Mouse (Mus musculus): ENCODE measurements around the gene Six3. TPM values are rescaled to one million over a fixed set of nuclear protein-coding genes. Genes with fewer than 3 reads are reported as not detected.
A peak's percentile ranks its signal among the peaks of the same experiment; 100 is the strongest.

The Six3 gene
- polyA plus RNA-seq, 1 experiment from 2014 or later, result not detected

DNA sequence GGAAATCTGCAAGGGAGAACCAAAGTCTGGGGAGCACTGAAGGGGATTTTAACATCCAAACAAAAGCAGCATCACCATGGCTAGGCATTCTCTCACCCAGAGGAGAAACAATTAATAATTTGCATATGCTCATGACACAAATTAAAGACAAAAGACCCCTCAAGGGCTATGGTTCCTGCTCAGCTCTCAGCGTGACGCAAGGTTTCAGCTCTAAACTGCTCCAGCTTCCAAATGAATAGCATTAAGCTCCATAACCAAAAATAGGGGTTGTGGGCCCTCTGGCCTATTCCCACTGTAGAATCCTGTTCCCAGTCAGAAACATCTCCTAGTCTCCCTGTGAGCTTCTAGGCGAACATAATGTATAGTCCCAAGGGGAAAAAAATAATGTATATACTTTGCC, 6.9 kb upstream of the Six3 start:
- H3K9me3 ChIP-seq (replicated peaks), result no peaks in the 10 kb centered on the region
- H3K36me3 ChIP-seq, result no peaks in the 10 kb centered on the region
- peak; percentile 35 for DNase-seq (ENCODE audit: low spot score)
- peaks cover 99% of the 10 kb centered on the region for H3K27me3 ChIP-seq (ENCODE audit: low read depth, poor library complexity, severe bottlenecking)
- no peak overlapping the region for H3K27ac ChIP-seq
- peaks cover 13% of the 10 kb centered on the region for H3K4me1 ChIP-seq
- WGBS, result 4% methylated on average over 3 of the region's 3 CpGs
- no peak overlapping the region for H3K4me3 ChIP-seq

DNA sequence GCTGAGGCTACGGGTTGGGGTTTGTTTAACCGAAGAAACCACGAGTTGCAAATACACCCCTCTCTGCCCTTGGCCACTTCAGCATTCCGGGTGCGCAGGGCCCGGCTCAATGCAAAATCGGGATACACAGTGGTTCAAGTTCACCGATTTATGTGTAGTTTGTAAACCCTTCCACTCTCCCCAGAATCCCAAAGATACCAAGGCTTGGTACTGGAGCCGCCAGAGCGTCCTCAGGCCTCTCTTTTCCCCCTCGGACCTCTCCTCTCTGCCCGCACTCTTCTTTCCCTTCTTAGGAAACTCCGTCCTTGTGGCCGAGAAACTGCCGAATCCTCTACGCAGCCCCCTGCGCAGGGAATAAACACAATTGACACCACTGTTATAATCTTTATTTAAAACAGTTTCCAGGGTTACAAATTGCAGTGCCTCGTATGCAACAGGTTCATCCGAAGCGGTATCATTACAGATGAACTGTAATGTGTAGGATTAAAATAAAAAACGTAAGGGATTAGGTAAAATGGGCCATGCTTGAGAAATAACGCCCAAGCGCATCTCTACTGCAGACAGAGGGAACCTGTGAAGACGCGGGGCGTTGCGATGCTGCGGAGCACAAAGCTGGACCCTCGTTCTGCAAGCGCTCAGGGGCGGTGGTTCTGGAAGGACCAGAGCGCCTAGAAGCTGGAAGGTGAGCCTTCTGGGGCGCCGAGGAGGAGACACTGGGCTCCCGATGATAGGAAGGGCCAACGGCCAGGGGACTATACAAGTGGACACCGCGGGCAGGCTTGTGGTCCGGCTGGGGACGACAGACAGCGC, 5.6 kb upstream of the Six3 start:
- Histone ChIP-seq H3K27ac (no peak overlapping the region), H3K4me1 (peaks cover 13% of the 10 kb centered on the region), H3K36me3 (no peaks in the 10 kb centered on the region), H3K9me3 (replicated peaks) (no peaks in the 10 kb centered on the region), H3K4me3 (no peak overlapping the region), H3K27me3 (ENCODE audit: low read depth, poor library complexity, severe bottlenecking) (peaks cover 99% of the 10 kb centered on the region)
- DNase-seq (ENCODE audit: low spot score), result peak; percentile 67
- WGBS, result 1% methylated on average over 41 of the region's 41 CpGs

DNA sequence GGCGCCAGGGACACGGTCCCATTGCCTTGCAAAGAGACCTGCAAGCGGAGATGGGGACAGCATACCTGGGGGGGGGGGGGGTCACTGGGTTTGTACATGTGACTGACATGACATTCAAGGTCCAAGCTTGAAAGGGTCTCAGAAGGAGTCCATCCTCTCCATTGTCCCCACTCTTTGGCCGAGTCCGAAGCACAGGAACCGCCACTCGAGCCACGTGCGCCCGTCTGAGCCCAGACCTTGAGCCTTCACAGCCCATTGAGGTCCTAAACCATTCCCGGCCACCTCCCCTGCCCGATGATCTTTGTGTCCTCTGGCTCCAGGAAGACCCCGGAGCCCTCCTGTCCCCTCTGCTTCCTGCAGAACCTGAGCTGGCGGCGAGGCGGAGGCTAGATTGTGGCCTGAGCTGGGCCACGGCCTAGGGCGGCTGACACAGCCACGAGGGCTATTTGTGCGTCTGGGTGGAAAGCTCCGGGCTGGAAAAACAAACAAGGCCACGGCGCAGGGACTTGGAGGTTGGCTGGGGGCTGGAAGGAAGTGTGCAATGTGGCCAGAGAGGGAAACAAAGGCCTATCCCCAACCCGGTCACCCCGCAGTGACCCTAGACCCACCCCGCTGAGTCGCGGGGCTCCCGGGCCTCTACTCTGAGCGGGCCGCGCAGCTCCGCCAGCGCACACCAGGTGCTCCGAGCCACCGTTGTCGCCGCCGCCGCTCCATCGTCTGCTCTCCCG, 4.9 kb upstream of the Six3 start:
- Histone ChIP-seq H3K4me1 (peaks cover 17% of the 10 kb centered on the region), H3K27ac (no peak overlapping the region), H3K27me3 (ENCODE audit: low read depth, poor library complexity, severe bottlenecking) (peaks cover 99% of the 10 kb centered on the region), H3K36me3 (no peaks in the 10 kb centered on the region), H3K4me3 (peak overlapping the region; percentile 25; the same call in 1 of the 2 replicates), H3K9me3 (replicated peaks) (no peaks in the 10 kb centered on the region)
- under 1% methylated on average over 42 of the region's 42 CpGs for WGBS
- DNase-seq (ENCODE audit: low spot score), result peak; percentile 71

DNA sequence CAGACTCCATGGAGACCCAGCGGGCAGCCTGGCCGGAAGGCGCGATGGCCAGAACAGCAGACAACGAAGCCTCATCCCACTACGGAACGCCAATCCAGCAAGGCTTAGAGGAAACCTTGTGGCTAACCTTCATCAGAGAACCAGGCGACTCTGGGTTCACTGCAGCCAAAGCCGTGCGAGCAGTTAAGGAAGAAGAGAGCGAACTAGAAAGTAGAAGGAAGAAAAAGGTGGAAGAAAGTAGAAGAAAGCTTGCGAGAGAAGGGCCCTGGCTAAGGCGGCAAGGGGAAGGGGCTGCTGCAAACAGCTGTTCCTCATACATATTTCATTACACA, 4.3 kb upstream of the Six3 start:
- Histone ChIP-seq H3K27ac (no peak overlapping the region), H3K4me3 (peak overlapping the region; percentile 25; the same call in 1 of the 2 replicates)

DNA sequence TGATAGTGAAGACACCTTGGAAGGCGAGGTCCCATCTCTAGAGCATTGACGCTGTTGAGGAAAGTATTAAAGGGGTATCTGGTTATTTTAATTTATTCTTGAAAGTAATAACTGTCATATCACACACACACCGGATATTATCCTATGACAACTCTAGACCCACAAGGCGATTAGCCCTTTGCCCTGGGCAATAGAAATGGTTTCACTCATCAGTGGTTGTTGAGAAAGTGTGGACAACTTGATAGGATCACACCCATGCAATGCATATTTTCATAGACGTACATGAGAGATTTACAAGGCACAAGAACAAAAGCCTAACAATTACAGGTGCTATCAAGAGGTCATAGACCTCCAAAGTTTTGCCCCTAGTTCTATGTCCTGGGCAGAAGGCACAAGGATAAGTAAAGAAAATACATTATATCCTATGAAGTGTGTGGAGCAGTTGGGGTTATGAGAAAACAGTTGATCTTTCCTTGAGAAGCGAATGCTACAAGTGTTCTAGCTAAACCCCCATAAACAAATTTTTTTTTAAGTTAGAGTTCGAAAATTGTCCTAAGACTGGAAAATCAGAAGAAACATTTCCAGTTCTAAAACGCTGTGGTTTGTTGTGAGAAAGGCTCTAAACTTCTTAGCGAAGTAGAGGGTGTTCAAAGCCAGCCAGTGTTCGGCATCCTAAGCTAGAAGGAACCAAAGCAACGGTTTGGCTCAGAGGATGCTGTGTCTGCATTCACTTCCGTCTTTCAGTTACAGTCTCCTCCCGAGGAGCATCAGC, 3.6 kb upstream of the Six3 start:
- Histone ChIP-seq H3K4me3 (no peak overlapping the region), H3K4me1 (peaks cover 26% of the 10 kb centered on the region), H3K27me3 (ENCODE audit: low read depth, poor library complexity, severe bottlenecking) (peaks cover 100% of the 10 kb centered on the region), H3K27ac (no peak overlapping the region), H3K9me3 (replicated peaks) (no peaks in the 10 kb centered on the region), H3K36me3 (no peaks in the 10 kb centered on the region)
- peak; percentile 32 for DNase-seq (ENCODE audit: low spot score)
- 4% methylated on average over 13 of the region's 13 CpGs for WGBS

More for the DNA sequence above, 4.3 kb upstream of the Six3 start:
- H3K9me3 ChIP-seq (replicated peaks), result no peaks in the 10 kb centered on the region
- peaks cover 100% of the 10 kb centered on the region for H3K27me3 ChIP-seq (ENCODE audit: low read depth, poor library complexity, severe bottlenecking)
- no peaks in the 10 kb centered on the region for H3K36me3 ChIP-seq
- WGBS, result 0% methylated on average over 13 of the region's 13 CpGs
- DNase-seq (ENCODE audit: low spot score), result no peak
- peaks cover 19% of the 10 kb centered on the region for H3K4me1 ChIP-seq

DNA sequence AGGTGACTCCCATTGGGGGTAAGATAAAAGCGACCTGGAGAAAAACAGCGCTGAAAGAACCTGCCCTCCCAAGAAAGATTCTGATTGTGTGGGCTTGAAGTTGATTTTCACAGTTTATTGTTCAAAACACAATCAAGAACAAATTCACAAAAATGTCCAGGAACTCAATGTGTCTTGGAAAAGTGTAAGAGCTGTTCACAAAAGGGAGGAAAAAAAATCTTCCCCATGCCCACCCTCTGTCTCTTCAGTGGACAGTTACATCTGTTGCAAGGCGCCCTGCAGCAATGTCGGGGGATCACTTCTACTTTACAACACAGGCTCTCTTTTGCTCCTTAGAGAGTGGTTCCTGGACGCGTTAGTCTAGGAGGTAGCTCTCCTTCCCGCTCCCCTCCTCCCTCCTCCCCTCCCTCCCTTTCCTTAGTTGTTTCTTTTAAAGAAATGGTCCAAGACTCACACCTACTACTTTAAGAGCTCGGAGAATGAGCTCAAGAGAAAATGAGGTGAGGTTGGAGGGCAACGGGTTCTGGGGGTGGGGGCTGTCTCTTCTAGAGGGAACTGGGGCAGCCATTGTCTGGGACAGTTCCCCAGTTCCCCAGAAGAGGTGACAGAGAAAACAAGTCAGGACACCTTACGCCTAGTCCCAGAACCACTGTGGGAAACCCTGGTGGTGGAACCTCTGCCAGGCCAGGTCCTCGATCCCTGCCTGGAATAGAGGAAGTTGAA, 2.9 kb upstream of the Six3 start:
- peaks cover 100% of the 10 kb centered on the region for H3K27me3 ChIP-seq (ENCODE audit: low read depth, poor library complexity, severe bottlenecking)
- H3K4me1 ChIP-seq, result peaks cover 32% of the 10 kb centered on the region
- no peaks in the 10 kb centered on the region for H3K9me3 ChIP-seq (replicated peaks)
- H3K27ac ChIP-seq, result no peak overlapping the region
- WGBS, result 2% methylated on average over 11 of the region's 11 CpGs
- DNase-seq (ENCODE audit: low spot score), result peak; percentile 48
- H3K36me3 ChIP-seq, result no peaks in the 10 kb centered on the region
- H3K4me3 ChIP-seq, result no peak overlapping the region

DNA sequence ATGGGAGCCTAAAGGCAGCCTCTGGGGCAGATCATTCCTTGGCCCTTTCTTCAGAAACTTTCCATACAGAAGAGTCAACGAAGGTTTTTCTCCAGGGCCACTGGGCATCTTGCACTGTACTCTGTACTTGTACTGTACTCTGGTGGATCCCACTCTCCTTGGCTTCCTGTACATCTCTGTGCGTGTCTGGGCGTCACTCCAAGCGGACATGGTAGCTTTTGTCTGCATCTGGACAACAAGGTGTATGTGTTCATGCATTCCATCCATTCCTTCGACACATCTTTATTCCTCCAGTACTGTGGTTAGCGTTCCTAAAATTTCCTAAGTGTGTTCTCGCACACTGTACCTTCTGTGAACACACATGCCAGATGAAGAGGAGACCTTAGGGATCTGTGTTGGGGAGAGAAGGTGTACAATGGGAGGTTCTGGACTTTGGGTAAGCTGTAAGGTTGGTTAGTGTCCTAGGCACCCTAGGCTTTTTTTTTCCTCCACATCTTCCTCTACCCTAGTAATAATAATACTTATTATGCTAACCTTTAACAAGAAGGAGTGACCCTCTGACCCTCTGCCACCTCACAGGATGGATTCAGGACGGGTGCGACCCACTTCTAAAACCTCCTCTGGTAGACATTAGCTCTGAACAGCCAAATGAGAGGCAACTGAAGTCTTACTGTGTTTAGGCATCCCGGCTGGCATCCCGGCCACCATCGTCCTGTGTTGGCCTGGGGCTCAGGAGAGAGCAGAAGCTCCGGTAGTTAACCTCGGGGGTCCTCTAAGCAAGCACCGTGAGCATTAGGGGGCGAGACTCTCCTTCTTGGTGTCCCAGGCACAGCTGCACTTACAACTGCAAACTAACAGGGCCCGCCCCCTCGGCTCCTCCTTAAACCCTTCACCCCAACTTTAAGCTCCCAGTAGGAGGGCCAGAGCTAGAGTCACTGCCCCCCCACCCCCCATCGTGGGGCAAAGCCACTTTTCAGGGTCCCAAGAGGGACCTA, 1.6 kb upstream of the Six3 start:
- H3K27me3 ChIP-seq (ENCODE audit: low read depth, poor library complexity, severe bottlenecking), result peaks cover 100% of the 10 kb centered on the region
- H3K9me3 ChIP-seq (replicated peaks), result no peaks in the 10 kb centered on the region
- no peaks in the 10 kb centered on the region for H3K36me3 ChIP-seq
- DNase-seq (ENCODE audit: low spot score), result peak; percentile 39
- peaks cover 35% of the 10 kb centered on the region for H3K4me1 ChIP-seq
- H3K27ac ChIP-seq, result no peak overlapping the region
- H3K4me3 ChIP-seq, result no peak overlapping the region
- 2% methylated on average over 19 of the region's 19 CpGs for WGBS

DNA sequence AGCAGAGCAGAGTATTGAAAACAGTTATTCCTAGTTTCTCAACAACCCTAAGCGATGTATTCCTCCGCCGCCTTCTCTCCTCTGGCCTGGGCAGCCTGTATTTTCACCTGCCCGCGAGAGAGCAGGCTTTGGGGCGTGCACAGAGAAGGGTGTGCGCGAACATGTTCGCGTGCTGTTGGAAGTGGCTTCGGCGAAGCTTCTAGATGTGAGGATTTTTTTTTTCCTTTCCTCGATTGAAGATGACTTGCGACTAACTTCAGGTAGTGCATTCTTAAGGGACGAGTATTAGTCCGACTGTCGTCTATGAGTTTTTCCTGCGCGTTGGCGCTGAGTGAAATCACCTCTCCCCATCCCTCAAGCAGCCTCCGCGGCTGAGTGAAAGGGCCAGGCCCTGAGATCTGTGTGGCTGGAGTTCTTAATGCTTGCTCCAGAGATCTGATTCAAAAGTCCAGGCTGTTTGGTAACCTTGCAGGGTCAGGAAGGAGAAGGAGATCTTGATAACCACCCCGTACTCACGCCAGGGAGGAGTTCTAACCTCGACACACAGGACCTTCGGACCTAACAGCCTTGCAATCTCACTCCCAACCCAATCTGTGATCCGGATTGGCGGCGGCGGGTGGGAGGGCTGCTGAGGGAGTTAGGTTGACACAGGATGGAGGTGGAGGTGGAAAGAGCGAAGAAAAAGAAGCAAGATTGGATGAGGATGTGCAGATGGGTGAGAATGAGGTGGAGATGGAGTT, 712 bp upstream of the Six3 start:
- Histone ChIP-seq H3K27me3 (ENCODE audit: low read depth, poor library complexity, severe bottlenecking) (peaks cover 100% of the 10 kb centered on the region), H3K9me3 (replicated peaks) (no peaks in the 10 kb centered on the region), H3K4me3 (no peak overlapping the region), H3K36me3 (no peaks in the 10 kb centered on the region), H3K4me1 (peaks cover 44% of the 10 kb centered on the region), H3K27ac (no peak overlapping the region)
- peak; percentile 53 for DNase-seq (ENCODE audit: low spot score)
- WGBS, result 2% methylated on average over 31 of the region's 31 CpGs

DNA sequence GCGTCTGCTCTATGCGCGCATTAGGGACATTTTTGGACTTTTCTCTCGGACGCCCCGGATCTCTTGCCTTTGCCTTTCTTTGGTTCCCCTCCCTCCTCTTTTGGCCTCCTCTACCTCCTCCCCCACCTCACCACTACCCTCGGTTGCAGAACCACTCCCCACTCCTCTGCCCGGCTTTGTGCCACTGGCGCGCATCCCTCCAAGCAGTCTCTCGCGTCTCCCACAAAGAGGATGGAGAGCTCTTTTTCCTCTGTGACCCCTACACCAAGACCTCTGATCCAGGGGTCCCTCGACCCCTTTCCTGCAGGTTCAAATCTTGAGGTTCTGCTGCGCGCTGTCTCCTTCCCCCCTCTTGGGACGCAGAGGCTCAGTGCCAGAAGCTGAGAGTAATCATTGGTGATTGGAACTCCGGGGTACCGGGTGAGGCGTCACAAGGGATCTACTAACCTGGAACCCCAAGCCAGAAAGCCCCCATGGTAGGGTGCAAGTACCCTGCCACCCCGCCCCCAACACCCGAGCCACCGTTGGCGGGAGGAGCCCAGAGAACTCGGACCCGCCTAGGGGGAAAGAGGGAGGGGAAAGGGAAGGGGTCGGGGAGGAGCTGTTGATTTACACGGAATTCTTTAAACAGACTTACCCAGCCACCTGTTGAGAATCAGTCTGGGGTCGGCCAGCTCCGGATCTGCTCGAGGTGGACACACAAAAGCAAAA, 758 bp downstream of the Six3 start:
- Histone ChIP-seq H3K4me3 (peak overlapping the region; percentile 26; the same call in 1 of the 2 replicates), H3K27ac (no peak overlapping the region), H3K4me1 (peaks cover 42% of the 10 kb centered on the region), H3K36me3 (no peaks in the 10 kb centered on the region), H3K9me3 (replicated peaks) (no peaks in the 10 kb centered on the region), H3K27me3 (ENCODE audit: low read depth, poor library complexity, severe bottlenecking) (peaks cover 100% of the 10 kb centered on the region)
- WGBS, result under 1% methylated on average over 30 of the region's 30 CpGs
- DNase-seq (ENCODE audit: low spot score), result peak; percentile 45

DNA sequence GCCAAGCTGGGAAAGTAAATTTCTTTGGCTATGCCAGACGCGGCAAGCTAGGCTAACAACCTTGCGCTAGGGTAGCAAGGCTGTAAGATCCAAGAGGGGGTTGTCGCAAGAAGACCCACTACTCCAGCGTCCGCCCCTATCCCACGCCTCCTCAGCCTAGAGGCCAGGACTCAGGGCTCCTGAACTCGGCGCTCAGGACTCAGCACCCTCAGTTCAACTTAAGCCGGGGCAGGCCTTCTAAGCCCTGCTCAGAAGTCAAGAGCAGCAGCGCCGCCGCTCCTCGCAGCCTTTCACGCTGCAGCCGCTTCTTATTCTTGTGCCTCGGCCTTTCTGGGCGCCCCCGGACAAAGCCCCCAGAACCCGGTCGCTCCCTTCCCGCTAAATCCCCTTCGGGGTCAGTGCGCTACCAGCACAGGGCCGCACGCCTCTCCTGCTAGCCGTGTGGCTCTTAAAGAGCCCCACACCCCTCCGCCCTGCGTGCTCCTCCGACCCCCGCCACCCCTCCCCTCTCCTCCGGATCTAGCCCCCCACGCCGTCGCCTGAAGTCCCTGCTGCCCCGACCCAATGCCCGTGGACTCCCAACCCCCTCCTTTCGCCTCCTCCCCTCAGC, 1.4 kb downstream of the Six3 start:
- Histone ChIP-seq H3K4me3 (peak overlapping the region; percentile 26), H3K27ac (no peak overlapping the region), H3K4me1 (peaks cover 42% of the 10 kb centered on the region), H3K36me3 (no peaks in the 10 kb centered on the region), H3K27me3 (ENCODE audit: low read depth, poor library complexity, severe bottlenecking) (peaks cover 100% of the 10 kb centered on the region), H3K9me3 (replicated peaks) (no peaks in the 10 kb centered on the region)
- peak; percentile 62 for DNase-seq (ENCODE audit: low spot score)
- WGBS, result under 1% methylated on average over 38 of the region's 38 CpGs

Measured in limb, embryonic 10.5 days (tissue).